Mouse (Mus musculus) kidney, adult 2 months (tissue): ENCODE measurements around the gene Vezt.

Experiments used
- CTCF ChIP-seq: fragments of 200-500 bp; conservative IDR thresholded peaks from 2 replicates; pipeline ENCODE4 v1.5.1; 2011; ENCODE audit warnings: low read depth, mild to moderate bottlenecking, control low read depth, low read length, moderate library complexity, mixed read lengths; ENCODE audit not compliant: insufficient read depth, insufficient read length
- POLR2A ChIP-seq: fragments of 200-500 bp; IDR thresholded peaks from one replicate; pipeline ENCODE4 v1.6.1; 2011; ENCODE audit warnings: low read depth, low read length, control low read depth

- TF ChIP-seq CTCF (no peak), POLR2A (no peak)
These were observed 122.7 kb downstream of the Vezt start for GRCm38 (mm10) chr10:93912917-93913316.
